Mouse (Mus musculus): ENCODE data around the gene Prkn. TPM values are rescaled to one million over a fixed set of nuclear protein-coding genes. Genes with fewer than 3 reads are reported as not detected.

Gene Prkn
- total and polyA plus RNA-seq, 3 experiments = 0.86 to 5.7 (median 2.3) TPM

- Histone ChIP-seq H3K4me3 (ENCODE audit: low read depth, low read length) (no peak overlapping the region), H3K4me1 (ENCODE audit: insufficient read depth, low read depth, low read length) (no peaks in the 10 kb centered on the region), H3K36me3 (replicated peaks) (no peaks in the 10 kb centered on the region), H3K9me3 (replicated peaks) (no peaks in the 10 kb centered on the region), H3K27me3 (ENCODE audit: insufficient read depth, low read length) (no peaks in the 10 kb centered on the region)
- TF ChIP-seq GATA1 (IDR thresholded peaks at IDR 0.05; ENCODE audit: borderline replicate concordance, low read length) (no peak), CTCF (IDR thresholded peaks at IDR 0.05; ENCODE audit: low read depth, low read length) (no peak), TAL1 (conservative IDR thresholded peaks at IDR 0.05; ENCODE audit: low read depth, low read length) (no peak), GATA2 (IDR thresholded peaks at IDR 0.05; ENCODE audit: borderline replicate concordance, low read depth, low read length) (no peak), POLR2AphosphoS5 (IDR thresholded peaks at IDR 0.05; ENCODE audit: insufficient replicate concordance, low read depth, low read length) (no peak)
- ATAC-seq (ENCODE audit: extremely low read depth, insufficient number of reproducible peaks, low FRiP score, poor library complexity, severe bottlenecking) (no peak), DNase-seq (ENCODE audit: low spot score) (no peak)
Measured at GRCm38 (mm10) chr17:11067076-11067703, 227.0 kb downstream of the Prkn start.

GRCm38 (mm10) chr17:11067704-11068475, 227.7 kb downstream of the Prkn start:
- no peaks in the 10 kb centered on the region for H3K36me3 ChIP-seq (replicated peaks)
- no peaks in the 10 kb centered on the region for H3K27me3 ChIP-seq (ENCODE audit: insufficient read depth, low read length)
- no peak for DNase-seq (ENCODE audit: low spot score)
- no peak overlapping the region for H3K4me3 ChIP-seq (ENCODE audit: low read depth, low read length)
- no peak for TF ChIP-seq POLR2AphosphoS5 (IDR thresholded peaks at IDR 0.05; ENCODE audit: insufficient replicate concordance, low read depth, low read length)
- TF ChIP-seq GATA1 (IDR thresholded peaks at IDR 0.05; ENCODE audit: borderline replicate concordance, low read length) = no peak
- TF ChIP-seq TAL1 (conservative IDR thresholded peaks at IDR 0.05; ENCODE audit: low read depth, low read length) = no peak
- no peak for ATAC-seq (ENCODE audit: extremely low read depth, insufficient number of reproducible peaks, low FRiP score, poor library complexity, severe bottlenecking)
- H3K9me3 ChIP-seq (replicated peaks) = no peaks in the 10 kb centered on the region
- H3K4me1 ChIP-seq (ENCODE audit: insufficient read depth, low read depth, low read length) = no peaks in the 10 kb centered on the region

DNA sequence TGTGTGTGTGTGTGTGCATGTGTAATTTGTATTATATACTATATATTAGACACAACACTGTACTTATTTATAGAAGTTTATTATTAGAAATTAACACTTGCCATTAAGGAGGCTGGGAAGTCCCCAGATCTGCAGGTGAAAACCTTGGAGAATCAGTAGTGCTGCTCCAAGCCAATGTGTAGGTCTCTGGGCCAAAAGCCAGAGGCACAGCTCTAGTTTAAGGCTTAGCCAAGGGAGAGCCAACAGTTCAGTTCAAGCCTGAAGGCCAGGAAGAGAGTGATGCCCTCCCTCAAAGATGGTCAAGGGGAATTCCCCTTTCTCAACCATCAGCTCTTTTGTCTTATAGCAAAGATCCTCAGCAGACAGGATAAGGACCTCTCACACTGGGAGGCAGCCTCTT, 230.8 kb downstream of the Prkn start:
- Histone ChIP-seq H3K4me1 (ENCODE audit: insufficient read depth, low read depth, low read length) (no peaks in the 10 kb centered on the region), H3K27me3 (ENCODE audit: insufficient read depth, low read length) (peaks cover 3% of the 10 kb centered on the region), H3K4me3 (ENCODE audit: low read depth, low read length) (no peak overlapping the region), H3K9me3 (replicated peaks) (no peaks in the 10 kb centered on the region), H3K36me3 (replicated peaks) (no peaks in the 10 kb centered on the region)
- TF ChIP-seq CTCF (IDR thresholded peaks at IDR 0.05; ENCODE audit: low read depth, low read length) = no peak
- no peak for TF ChIP-seq TAL1 (conservative IDR thresholded peaks at IDR 0.05; ENCODE audit: low read depth, low read length)
- TF ChIP-seq POLR2AphosphoS5 (IDR thresholded peaks at IDR 0.05; ENCODE audit: insufficient replicate concordance, low read depth, low read length) = no peak
- no peak for TF ChIP-seq GATA1 (IDR thresholded peaks at IDR 0.05; ENCODE audit: borderline replicate concordance, low read length)
- TF ChIP-seq GATA2 (IDR thresholded peaks at IDR 0.05; ENCODE audit: borderline replicate concordance, low read depth, low read length) = no peak
- ATAC-seq (ENCODE audit: extremely low read depth, insufficient number of reproducible peaks, low FRiP score, poor library complexity, severe bottlenecking) (no peak), DNase-seq (ENCODE audit: low spot score) (no peak)

- no peaks in the 10 kb centered on the region for H3K4me1 ChIP-seq (ENCODE audit: insufficient read depth, low read depth, low read length)
Measured at GRCm38 (mm10) chr17:11076319-11076903, 236.2 kb downstream of the Prkn start.

DNA sequence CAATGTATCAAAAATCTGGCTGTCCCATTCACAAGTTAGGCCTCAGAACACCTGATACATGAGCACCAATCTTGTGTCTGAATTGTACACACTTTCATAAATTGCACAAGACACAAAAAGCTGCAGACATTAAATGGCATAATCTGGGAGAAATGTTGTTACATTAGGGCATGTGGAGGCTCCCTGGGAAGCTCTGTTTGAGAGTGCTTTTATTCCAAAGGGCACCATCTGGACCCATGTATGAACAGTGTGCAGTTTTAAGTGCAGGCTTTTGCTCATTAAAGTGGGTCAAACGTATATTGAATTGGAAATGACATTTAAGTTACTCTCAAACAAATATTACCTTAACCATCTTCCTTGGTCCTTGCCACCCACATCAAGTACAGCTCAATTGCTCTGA, 246.3 kb downstream of the Prkn start:
- Histone ChIP-seq H3K4me1 (ENCODE audit: insufficient read depth, low read depth, low read length) (no peaks in the 10 kb centered on the region), H3K4me3 (ENCODE audit: low read depth, low read length) (no peak overlapping the region), H3K27me3 (ENCODE audit: insufficient read depth, low read length) (peaks cover 2% of the 10 kb centered on the region; the same call in 1 of the 2 replicates), H3K9me3 (replicated peaks) (no peaks in the 10 kb centered on the region), H3K36me3 (replicated peaks) (no peaks in the 10 kb centered on the region)
- no peak for ATAC-seq (ENCODE audit: extremely low read depth, insufficient number of reproducible peaks, low FRiP score, poor library complexity, severe bottlenecking)
- TF ChIP-seq GATA2 (IDR thresholded peaks at IDR 0.05; ENCODE audit: borderline replicate concordance, low read depth, low read length) (no peak), CTCF (IDR thresholded peaks at IDR 0.05; ENCODE audit: low read depth, low read length) (no peak), POLR2AphosphoS5 (IDR thresholded peaks at IDR 0.05; ENCODE audit: insufficient replicate concordance, low read depth, low read length) (no peak), GATA1 (IDR thresholded peaks at IDR 0.05; ENCODE audit: borderline replicate concordance, low read length) (no peak), TAL1 (conservative IDR thresholded peaks at IDR 0.05; ENCODE audit: low read depth, low read length) (no peak)
- no peak for DNase-seq (ENCODE audit: low spot score)

More at GRCm38 (mm10) chr17:11076319-11076903, 236.2 kb downstream of the Prkn start:
- ATAC-seq (ENCODE audit: extremely low read depth, insufficient number of reproducible peaks, low FRiP score, poor library complexity, severe bottlenecking) (no peak), DNase-seq (ENCODE audit: low spot score) (no peak)
- TF ChIP-seq CTCF (IDR thresholded peaks at IDR 0.05; ENCODE audit: low read depth, low read length) = no peak
- TF ChIP-seq POLR2AphosphoS5 (IDR thresholded peaks at IDR 0.05; ENCODE audit: insufficient replicate concordance, low read depth, low read length) = no peak
- no peak for TF ChIP-seq GATA1 (IDR thresholded peaks at IDR 0.05; ENCODE audit: borderline replicate concordance, low read length)
- no peak for TF ChIP-seq TAL1 (conservative IDR thresholded peaks at IDR 0.05; ENCODE audit: low read depth, low read length)
- TF ChIP-seq GATA2 (IDR thresholded peaks at IDR 0.05; ENCODE audit: borderline replicate concordance, low read depth, low read length) = no peak
- H3K9me3 ChIP-seq (replicated peaks) = no peaks in the 10 kb centered on the region
- H3K36me3 ChIP-seq (replicated peaks) = no peaks in the 10 kb centered on the region
- H3K4me3 ChIP-seq (ENCODE audit: low read depth, low read length) = no peak overlapping the region
- H3K27me3 ChIP-seq (ENCODE audit: insufficient read depth, low read length) = peaks cover 5% of the 10 kb centered on the region

DNA sequence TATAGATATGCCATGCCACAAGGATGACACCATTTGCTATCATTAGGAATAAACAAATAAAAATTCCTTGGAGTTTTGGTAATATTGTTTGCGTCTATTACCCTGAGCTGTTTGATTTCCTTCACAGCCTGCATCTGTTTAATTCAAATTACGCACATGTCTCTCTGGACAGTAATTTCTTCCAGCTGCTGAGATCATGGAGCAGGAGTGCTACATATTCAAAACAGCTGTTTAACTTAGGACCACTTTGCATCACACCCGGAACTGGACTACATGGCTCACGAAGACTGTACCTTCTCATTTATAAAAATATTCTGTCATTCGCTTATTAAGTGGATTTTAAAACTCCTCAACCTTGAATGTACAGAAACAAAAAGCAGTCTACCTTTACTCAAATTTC, 246.9 kb downstream of the Prkn start:
- DNase-seq (ENCODE audit: low spot score) (no peak), ATAC-seq (ENCODE audit: extremely low read depth, insufficient number of reproducible peaks, low FRiP score, poor library complexity, severe bottlenecking) (no peak)
- Histone ChIP-seq H3K27me3 (ENCODE audit: insufficient read depth, low read length) (peaks cover 2% of the 10 kb centered on the region; the same call in 1 of the 2 replicates), H3K4me3 (ENCODE audit: low read depth, low read length) (no peak overlapping the region), H3K36me3 (replicated peaks) (no peaks in the 10 kb centered on the region), H3K4me1 (ENCODE audit: insufficient read depth, low read depth, low read length) (no peaks in the 10 kb centered on the region), H3K9me3 (replicated peaks) (no peaks in the 10 kb centered on the region)
- TF ChIP-seq GATA2 (IDR thresholded peaks at IDR 0.05; ENCODE audit: borderline replicate concordance, low read depth, low read length) (no peak), GATA1 (IDR thresholded peaks at IDR 0.05; ENCODE audit: borderline replicate concordance, low read length) (no peak), CTCF (IDR thresholded peaks at IDR 0.05; ENCODE audit: low read depth, low read length) (no peak), POLR2AphosphoS5 (IDR thresholded peaks at IDR 0.05; ENCODE audit: insufficient replicate concordance, low read depth, low read length) (no peak), TAL1 (conservative IDR thresholded peaks at IDR 0.05; ENCODE audit: low read depth, low read length) (no peak)

Measured in G1E (cell line).